Mouse (Mus musculus) lung, embryonic 16.5 days (tissue): ENCODE measurements around the gene Faap20. TPM values are rescaled to one million over a fixed set of nuclear protein-coding genes. Genes with fewer than 3 reads are reported as not detected.
A peak's percentile ranks its signal among the peaks of the same experiment; 100 is the strongest.

Source experiments
- ATAC-seq: fragments of 200-750 bp; cut with Nextera tagmentation; 2 replicates; pipeline ENCODE4 v1.8.0; 2017; ENCODE audit warnings: low read depth, mild to moderate bottlenecking, moderate library complexity
- H3K27ac ChIP-seq: fragments of 300-500 bp; sonication (generic); 2 replicates; pipeline ENCODE4 v1.5.1; 2014; ENCODE audit warnings: mild to moderate bottlenecking, control low read depth, low read length
- H3K27me3 ChIP-seq: fragments of 300-500 bp; sonication (generic); 2 replicates; pipeline ENCODE4 v1.6.1; 2014; ENCODE audit warnings: low read depth, low read length, mixed read lengths; ENCODE audit not compliant: control insufficient read depth, insufficient read depth
- H3K36me3 ChIP-seq: fragments of 300-500 bp; sonication (generic); 2 replicates; pipeline ENCODE4 v1.6.1; 2014; ENCODE audit warnings: low read length; ENCODE audit not compliant: control insufficient read depth, insufficient read depth
- H3K4me1 ChIP-seq: fragments of 300-500 bp; sonication (generic); replicated peaks from 2 replicates; pipeline ENCODE4 v1.6.1; 2014; ENCODE audit warnings: low read length, mixed read lengths; ENCODE audit not compliant: control insufficient read depth, insufficient read depth
- H3K4me2 ChIP-seq: fragments of 300-500 bp; sonication (generic); 2 replicates; pipeline ENCODE4 v1.6.1; 2014; ENCODE audit warnings: low read depth, low read length, control low read depth
- H3K4me3 ChIP-seq: fragments of 300-500 bp; sonication (generic); 2 replicates; pipeline ENCODE4 v1.5.1; 2014; ENCODE audit warnings: mild to moderate bottlenecking, low read length, control low read depth
- H3K9ac ChIP-seq: fragments of 300-500 bp; sonication (generic); 2 replicates; pipeline ENCODE4 v1.6.1; 2014; ENCODE audit warnings: low read length, control low read depth
- H3K9me3 ChIP-seq: fragments of 300-500 bp; sonication (generic); 2 replicates; pipeline ENCODE4 v1.6.1; 2016; ENCODE audit warnings: low read length; ENCODE audit not compliant: control insufficient read depth
- WGBS: fragments of 180-500 bp; shearing (Covaris S2); extraction: QIAGEN DNeasy Blood & Tissue Kit; methylation state at CpG from one replicate; pipeline ENCODE4 v1.1.7; 2014; 5-methylcytosine and 5-hydroxymethylcytosine counted together
- polyA plus RNA-seq: library from polyadenylated mRNA; unstranded; fragments of >200 nt; fragmentation: Nextera tagmentation; extraction: Ambion mirVana; gene quantifications from 2 replicates; pipeline ENCODE4 v1.2.1, GENCODE M21; 2015

The Faap20 gene
- polyA plus RNA-seq, 1 experiment from 2014 or later = 78.6 TPM

- Histone ChIP-seq H3K4me3 (peak overlapping the region; percentile 90), H3K36me3 (no peaks in the 10 kb centered on the region), H3K27ac (0 out of 2 replicates have a peak overlapping the region, but pooled peaks have one; percentile 24), H3K9me3 (no peaks in the 10 kb centered on the region), H3K27me3 (no peaks in the 10 kb centered on the region), H3K4me1 (peaks cover 64% of the 10 kb centered on the region), H3K4me2 (peak overlapping the region; percentile 97), H3K9ac (peak overlapping the region; percentile 94)
- 26% methylated on average over 12 of the region's 12 CpGs for WGBS
- ATAC-seq = no peak
These were observed 30.1 kb upstream of the Faap20 start for GRCm38 (mm10) chr4:155219271-155220212.

- Histone ChIP-seq H3K9me3 (no peaks in the 10 kb centered on the region), H3K4me1 (peaks cover 55% of the 10 kb centered on the region), H3K9ac (peak overlapping the region; percentile 94), H3K36me3 (no peaks in the 10 kb centered on the region), H3K27ac (peak overlapping the region; percentile 89), H3K4me3 (peak overlapping the region; percentile 90), H3K27me3 (no peaks in the 10 kb centered on the region), H3K4me2 (peak overlapping the region; percentile 97)
- WGBS = 3% methylated on average over 14 of the region's 14 CpGs
- ATAC-seq = no peak
These were observed 29.1 kb upstream of the Faap20 start for GRCm38 (mm10) chr4:155220213-155221100.

GRCm38 (mm10) chr4:155221106-155221505, 28.5 kb upstream of the Faap20 start:
- Histone ChIP-seq H3K36me3 (no peaks in the 10 kb centered on the region), H3K27ac (peak overlapping the region; percentile 89), H3K4me3 (peak overlapping the region; percentile 90), H3K4me2 (peak overlapping the region; percentile 97), H3K9me3 (no peaks in the 10 kb centered on the region), H3K4me1 (peaks cover 49% of the 10 kb centered on the region), H3K9ac (peak overlapping the region; percentile 94), H3K27me3 (no peaks in the 10 kb centered on the region)
- ATAC-seq = no peak
- WGBS = under 1% methylated on average over 7 of the region's 7 CpGs

- H3K4me1 ChIP-seq = peaks cover 41% of the 10 kb centered on the region
- peak overlapping the region; percentile 97 for H3K4me2 ChIP-seq
- H3K9ac ChIP-seq = peak overlapping the region; percentile 94
- no peaks in the 10 kb centered on the region for H3K36me3 ChIP-seq
- H3K27ac ChIP-seq = peak overlapping the region; percentile 89
- H3K27me3 ChIP-seq = no peaks in the 10 kb centered on the region
- H3K4me3 ChIP-seq = peak overlapping the region; percentile 90
- H3K9me3 ChIP-seq = no peaks in the 10 kb centered on the region
- peak; percentile 3; the same call in 1 of the 2 replicates for ATAC-seq
- WGBS = under 1% methylated on average over 84 of the region's 93 CpGs
These were observed 27.7 kb upstream of the Faap20 start for GRCm38 (mm10) chr4:155221599-155222551.

- Histone ChIP-seq H3K4me3 (peak within 1 kb of the TSS; percentile 90), H3K9me3 (no peaks in the 10 kb centered on the region), H3K27ac (peak within 1 kb of the TSS; percentile 97), H3K9ac (peak within 1 kb of the TSS; percentile 94), H3K27me3 (no peaks in the 10 kb centered on the region), H3K4me2 (peak within 1 kb of the TSS; percentile 97), H3K4me1 (peaks cover 37% of the 10 kb centered on the region), H3K36me3 (no peaks in the 10 kb centered on the region)
- 1% methylated on average over 28 of the region's 63 CpGs for WGBS
- no peak for ATAC-seq
These were observed 27.1 kb upstream of the Faap20 start, which contains the start of gene Ski for GRCm38 (mm10) chr4:155222552-155222840. TSS of gene Ski (minus strand) at chr4:155222592.

- ATAC-seq = peak; percentile 98
- WGBS = 0% methylated on average over 62 of the region's 116 CpGs
- no peaks in the 10 kb centered on the region for H3K9me3 ChIP-seq
These were observed 26.6 kb upstream of the Faap20 start for GRCm38 (mm10) chr4:155222841-155223593.

GRCm38 (mm10) chr4:155223594-155224528, 25.7 kb upstream of the Faap20 start:
- Histone ChIP-seq H3K4me1 (peaks cover 23% of the 10 kb centered on the region), H3K9me3 (no peaks in the 10 kb centered on the region), H3K4me2 (peak overlapping the region; percentile 84), H3K4me3 (peak overlapping the region; percentile 51), H3K9ac (peak overlapping the region; percentile 90), H3K27ac (peak overlapping the region; percentile 97), H3K27me3 (no peaks in the 10 kb centered on the region), H3K36me3 (no peaks in the 10 kb centered on the region)
- ATAC-seq = no peak
- WGBS = 31% methylated on average over 20 of the region's 20 CpGs

More at GRCm38 (mm10) chr4:155222841-155223593, 26.6 kb upstream of the Faap20 start:
- H3K9ac ChIP-seq = peak overlapping the region; percentile 94
- H3K36me3 ChIP-seq = no peaks in the 10 kb centered on the region
- peak overlapping the region; percentile 97 for H3K27ac ChIP-seq
- peak overlapping the region; percentile 90 for H3K4me3 ChIP-seq
- H3K4me2 ChIP-seq = peak overlapping the region; percentile 97
- no peaks in the 10 kb centered on the region for H3K27me3 ChIP-seq
- peaks cover 31% of the 10 kb centered on the region for H3K4me1 ChIP-seq
